ENCODE assay signal across 19 mouse cellular contexts in the genomic region with DNA sequence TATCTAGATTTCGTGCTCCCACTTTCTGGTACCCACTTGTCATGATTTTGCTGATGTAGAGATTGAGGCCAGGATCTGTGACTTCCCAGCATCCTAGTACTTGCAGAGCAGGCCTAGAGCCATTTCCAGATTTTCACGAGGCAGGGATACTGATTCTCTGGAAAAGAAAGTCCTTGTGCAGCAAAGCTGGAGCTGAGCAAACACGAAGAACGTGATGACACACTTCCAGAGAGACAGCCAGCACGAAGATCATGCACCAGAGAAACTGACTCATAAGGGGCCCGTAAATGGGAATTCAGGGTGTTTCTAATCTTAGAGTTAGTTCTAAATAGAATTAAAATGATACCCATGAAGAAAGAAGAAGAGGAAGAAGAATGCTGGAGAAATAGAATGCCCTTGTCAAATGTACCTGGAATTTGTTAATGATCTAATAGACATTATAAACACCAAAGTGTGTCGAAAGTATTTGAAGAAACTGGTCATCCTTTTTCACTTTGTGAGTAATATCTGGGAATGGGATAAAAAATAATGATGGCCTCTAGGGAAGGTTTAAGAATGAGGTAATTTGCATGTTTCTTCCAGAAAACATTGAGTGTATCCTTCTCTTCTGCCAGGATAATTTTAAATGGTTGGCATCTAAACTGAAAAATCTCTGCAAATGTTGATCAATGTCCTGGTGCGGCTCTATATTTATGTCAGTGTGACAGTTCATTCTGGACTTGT.
DNase-seq lines count a peak whose midpoint lies in the region; ATAC-seq and TF ChIP-seq lines count a peak whose summit lies in the region.
"Had no signal": no experiment of that assay in that cellular context is flagged by ENCODE, and none has a peak within 500 bp of the region (broad histone marks: within the 10 kb centered on the region; RNA-seq: fewer than 3 reads in every experiment).

No protein-coding gene starts in this region.

- H3K4me3 ChIP-seq in heart, adult 2 months = no peak overlapping the region
- H3K4me3 ChIP-seq: hindbrain, embryonic 13.5 days; neural tube, embryonic 13.5 days had no signal

- H3K27me3 ChIP-seq in heart, adult 2 months (ENCODE audit: control insufficient read depth, insufficient read depth, low read length) = no peaks in the 10 kb centered on the region
- H3K27me3 ChIP-seq: hindbrain, embryonic 13.5 days; neural tube, embryonic 13.5 days had no signal

- 70% methylated on average over 8 of the region's 8 CpGs for WGBS in heart, adult 2 months

- H3K36me3 ChIP-seq in heart, adult 2 months (ENCODE audit: control insufficient read depth, insufficient read depth, low read length) = no peaks in the 10 kb centered on the region
- H3K36me3 ChIP-seq: hindbrain, embryonic 13.5 days; neural tube, embryonic 13.5 days had no signal

- H3K4me1 ChIP-seq in heart, adult 2 months (ENCODE audit: control insufficient read depth, insufficient read depth, low read length) = no peaks in the 10 kb centered on the region
- H3K4me1 ChIP-seq: hindbrain, embryonic 13.5 days; neural tube, embryonic 13.5 days had no signal

- H3K27ac ChIP-seq in heart, adult 2 months = peak overlapping the region; percentile 6; the same call in 1 of the 2 replicates
- H3K27ac ChIP-seq: hindbrain, embryonic 13.5 days; neural tube, embryonic 13.5 days had no signal

- no peak for TF ChIP-seq CTCF in heart, adult 2 months (IDR thresholded peaks at IDR 0.05)

- H3K9ac ChIP-seq in heart, adult 2 months (ENCODE audit: low read depth, low read length) = no peak overlapping the region
- H3K9ac ChIP-seq: forebrain, postnatal 0 days; hindbrain, embryonic 13.5 days; neural tube, embryonic 13.5 days had no signal

- no peak for DNase-seq in frontal cortex, postnatal 25 days (ENCODE audit: low spot score in 2 of 2)
- peak in 1 of 2 experiments; percentile 28 for DNase-seq in heart, adult 2 months
- DNase-seq in heart, postnatal 36 days = no peak
- DNase-seq in urinary bladder, postnatal 14 days (ENCODE audit: low spot score) = peak; percentile 10
- DNase-seq in urinary bladder, postnatal 4 days (ENCODE audit: low spot score in 2 of 2) = no peak
- no peak for DNase-seq in cerebellum, adult 11 months
- no peak for DNase-seq in embryo, embryonic 9.5 days (ENCODE audit: extremely low spot score)
- DNase-seq: adrenal gland, postnatal 36 days; cerebellum, adult 11-12 months; cerebellum, postnatal 10 days; forebrain, postnatal 0 days; kidney, adult 11 months; kidney, postnatal 14 days; lung, postnatal 4 days; midbrain, embryonic 14.5 days had no signal

- H3K79me2 ChIP-seq in heart, adult 2 months (replicated peaks; ENCODE audit: control insufficient read depth, insufficient read depth, low read length) = no peaks in the 10 kb centered on the region

- ATAC-seq in frontal cortex, adult (ENCODE audit: low TSS enrichment) = peak; percentile 73
- ATAC-seq: CD4-positive, CD25-positive, alpha-beta regulatory T cell, adult 4 months; forebrain, postnatal 0 days had no signal

- intact Hi-C loops in heart, adult 2 months (cut with DNase I) = no loop called here
- intact Hi-C loops in heart, postnatal 36 days (cut with DNase I) = no loop called here

- no peak for TF ChIP-seq EP300 in heart, adult 2 months (IDR thresholded peaks at IDR 0.05; ENCODE audit: insufficient read depth, low read depth, low read length)

- no peak for TF ChIP-seq POLR2A in heart, adult 2 months (IDR thresholded peaks at IDR 0.05; ENCODE audit: insufficient read depth, low read depth, low read length)
